Mouse (Mus musculus): Measurements from ENCODE around the gene Tspan7. TPM values are rescaled to one million over a fixed set of nuclear protein-coding genes. Genes with fewer than 3 reads are reported as not detected.
A peak's percentile ranks its signal among the peaks of the same experiment; 100 is the strongest.

Tspan7 gene
- polyA plus RNA-seq (2016; fragmentation: Nextera tagmentation; extraction: Ambion mirVana) = 45.8 and 46.5 TPM in 2 replicates

GRCm38 (mm10) chrX:10484872-10485569 is at the start of gene Tspan7:
TSS of gene Tspan7 (plus strand) at chrX:10485158.
- H3K27me3 ChIP-seq (ENCODE audit: low read depth, poor library complexity, severe bottlenecking) = peaks cover 34% of the 10 kb centered on the region
- peak within 1 kb of the TSS; percentile 79 for H3K27ac ChIP-seq
- H3K4me1 ChIP-seq = no peaks in the 10 kb centered on the region
- H3K4me3 ChIP-seq = peak within 1 kb of the TSS; percentile 58
- 8% methylated on average over 40 of the region's 41 CpGs for WGBS
- peak; percentile 78 for DNase-seq (ENCODE audit: low spot score)
- H3K36me3 ChIP-seq = no peaks in the 10 kb centered on the region
- no peaks in the 10 kb centered on the region for H3K9me3 ChIP-seq (replicated peaks)

GRCm38 (mm10) chrX:10449323-10449980 is 35.5 kb upstream of the Tspan7 start:
- H3K36me3 ChIP-seq = no peaks in the 10 kb centered on the region
- DNase-seq (ENCODE audit: low spot score) = no peak
- no peaks in the 10 kb centered on the region for H3K9me3 ChIP-seq (replicated peaks)
- WGBS = 88% methylated on average over 10 of the region's 10 CpGs
- H3K27me3 ChIP-seq (ENCODE audit: low read depth, poor library complexity, severe bottlenecking) = 0 out of 2 replicates have a peak, but pooled peaks cover 6% of the 10 kb centered on the region
- H3K4me1 ChIP-seq = no peaks in the 10 kb centered on the region
- no peak overlapping the region for H3K4me3 ChIP-seq
- no peak overlapping the region for H3K27ac ChIP-seq

- H3K4me3 ChIP-seq = no peak overlapping the region
- H3K9me3 ChIP-seq (replicated peaks) = no peaks in the 10 kb centered on the region
- 68% methylated on average over 2 of the region's 2 CpGs for WGBS
- DNase-seq (ENCODE audit: low spot score) = no peak
- 0 out of 2 replicates have a peak, but pooled peaks cover 6% of the 10 kb centered on the region for H3K27me3 ChIP-seq (ENCODE audit: low read depth, poor library complexity, severe bottlenecking)
- no peak overlapping the region for H3K27ac ChIP-seq
- H3K36me3 ChIP-seq = no peaks in the 10 kb centered on the region
- H3K4me1 ChIP-seq = no peaks in the 10 kb centered on the region
Observed at GRCm38 (mm10) chrX:10450143-10451060, 34.6 kb upstream of the Tspan7 start.

GRCm38 (mm10) chrX:10453798-10454197 is 31.2 kb upstream of the Tspan7 start:
- Histone ChIP-seq H3K9me3 (replicated peaks) (no peaks in the 10 kb centered on the region), H3K27me3 (ENCODE audit: low read depth, poor library complexity, severe bottlenecking) (0 out of 2 replicates have a peak, but pooled peaks cover 6% of the 10 kb centered on the region), H3K4me1 (no peaks in the 10 kb centered on the region), H3K36me3 (no peaks in the 10 kb centered on the region), H3K27ac (no peak overlapping the region), H3K4me3 (no peak overlapping the region)
- no peak for DNase-seq (ENCODE audit: low spot score)
- 54% methylated on average over 1 of the region's 1 CpGs for WGBS

GRCm38 (mm10) chrX:10457256-10457655 is 27.7 kb upstream of the Tspan7 start:
- DNase-seq (ENCODE audit: low spot score) = no peak
- Histone ChIP-seq H3K4me1 (no peaks in the 10 kb centered on the region), H3K9me3 (replicated peaks) (no peaks in the 10 kb centered on the region), H3K4me3 (no peak overlapping the region), H3K27me3 (ENCODE audit: low read depth, poor library complexity, severe bottlenecking) (peaks cover 5% of the 10 kb centered on the region; the same call in 1 of the 2 replicates), H3K27ac (no peak overlapping the region), H3K36me3 (no peaks in the 10 kb centered on the region)
- WGBS = 94% methylated on average over 3 of the region's 3 CpGs

GRCm38 (mm10) chrX:10477088-10477487 is 7.9 kb upstream of the Tspan7 start:
- H3K36me3 ChIP-seq = no peaks in the 10 kb centered on the region
- no peaks in the 10 kb centered on the region for H3K9me3 ChIP-seq (replicated peaks)
- H3K27me3 ChIP-seq (ENCODE audit: low read depth, poor library complexity, severe bottlenecking) = no peaks in the 10 kb centered on the region
- H3K27ac ChIP-seq = no peak overlapping the region
- no peaks in the 10 kb centered on the region for H3K4me1 ChIP-seq
- no peak overlapping the region for H3K4me3 ChIP-seq
- 91% methylated on average over 1 of the region's 1 CpGs for WGBS
- DNase-seq (ENCODE audit: low spot score) = no peak

- Histone ChIP-seq H3K4me3 (no peak overlapping the region), H3K36me3 (no peaks in the 10 kb centered on the region), H3K27ac (no peak overlapping the region), H3K27me3 (ENCODE audit: low read depth, poor library complexity, severe bottlenecking) (peaks cover 5% of the 10 kb centered on the region), H3K9me3 (replicated peaks) (no peaks in the 10 kb centered on the region), H3K4me1 (no peaks in the 10 kb centered on the region)
- WGBS = 91% methylated on average over 10 of the region's 10 CpGs
- no peak for DNase-seq (ENCODE audit: low spot score)
Observed at GRCm38 (mm10) chrX:10479031-10479886, 5.7 kb upstream of the Tspan7 start.

GRCm38 (mm10) chrX:10479943-10480342 is 5.0 kb upstream of the Tspan7 start:
- WGBS = 91% methylated on average over 4 of the region's 4 CpGs
- Histone ChIP-seq H3K27ac (no peak overlapping the region), H3K27me3 (ENCODE audit: low read depth, poor library complexity, severe bottlenecking) (peaks cover 11% of the 10 kb centered on the region), H3K36me3 (no peaks in the 10 kb centered on the region), H3K9me3 (replicated peaks) (no peaks in the 10 kb centered on the region), H3K4me3 (no peak overlapping the region), H3K4me1 (no peaks in the 10 kb centered on the region)
- DNase-seq (ENCODE audit: low spot score) = no peak

- Histone ChIP-seq H3K9me3 (replicated peaks) (no peaks in the 10 kb centered on the region), H3K4me3 (peak overlapping the region; percentile 58), H3K36me3 (no peaks in the 10 kb centered on the region), H3K27ac (peak overlapping the region; percentile 79; the same call in 1 of the 2 replicates), H3K27me3 (ENCODE audit: low read depth, poor library complexity, severe bottlenecking) (peaks cover 34% of the 10 kb centered on the region), H3K4me1 (no peaks in the 10 kb centered on the region)
- 8% methylated on average over 27 of the region's 27 CpGs for WGBS
- peak; percentile 52 for DNase-seq (ENCODE audit: low spot score)
Observed at GRCm38 (mm10) chrX:10485664-10486211, 780 bp downstream of the Tspan7 start.

- Histone ChIP-seq H3K4me1 (no peaks in the 10 kb centered on the region), H3K4me3 (no peak overlapping the region), H3K27ac (no peak overlapping the region), H3K9me3 (replicated peaks) (no peaks in the 10 kb centered on the region), H3K27me3 (ENCODE audit: low read depth, poor library complexity, severe bottlenecking) (no peaks in the 10 kb centered on the region), H3K36me3 (no peaks in the 10 kb centered on the region)
- no peak for DNase-seq (ENCODE audit: low spot score)
- 91% methylated on average over 2 of the region's 2 CpGs for WGBS
Observed at GRCm38 (mm10) chrX:10498580-10498979, 13.6 kb downstream of the Tspan7 start.

- no peaks in the 10 kb centered on the region for H3K27me3 ChIP-seq (ENCODE audit: low read depth, poor library complexity, severe bottlenecking)
- 66% methylated on average over 2 of the region's 2 CpGs for WGBS
- DNase-seq (ENCODE audit: low spot score) = no peak
Observed at GRCm38 (mm10) chrX:10502616-10503015, 17.7 kb downstream of the Tspan7 start.

GRCm38 (mm10) chrX:10514417-10514816 is 29.5 kb downstream of the Tspan7 start:
- H3K4me1 ChIP-seq = no peaks in the 10 kb centered on the region
- WGBS = 57% methylated on average over 5 of the region's 5 CpGs

More at GRCm38 (mm10) chrX:10502616-10503015, 17.7 kb downstream of the Tspan7 start:
- no peaks in the 10 kb centered on the region for H3K36me3 ChIP-seq
- no peaks in the 10 kb centered on the region for H3K4me1 ChIP-seq
- no peak overlapping the region for H3K27ac ChIP-seq
- no peaks in the 10 kb centered on the region for H3K9me3 ChIP-seq (replicated peaks)
- H3K4me3 ChIP-seq = no peak overlapping the region

More at GRCm38 (mm10) chrX:10514417-10514816, 29.5 kb downstream of the Tspan7 start:
- Histone ChIP-seq H3K27ac (no peak overlapping the region), H3K36me3 (no peaks in the 10 kb centered on the region), H3K9me3 (replicated peaks) (no peaks in the 10 kb centered on the region), H3K4me3 (no peak overlapping the region), H3K27me3 (ENCODE audit: low read depth, poor library complexity, severe bottlenecking) (no peaks in the 10 kb centered on the region)
- no peak for DNase-seq (ENCODE audit: low spot score)

Data from limb, embryonic 10.5 days (tissue).